Mouse (Mus musculus) heart, postnatal 0 days (tissue): ENCODE data around the gene Plxna1.

Experiments
- CTCF ChIP-seq: IDR thresholded peaks from 2 replicates; pipeline ENCODE4 v1.5.1; 2016; ENCODE audit warnings: antibody characterized with exemption, control low read depth, low read depth
- EP300 ChIP-seq: IDR thresholded peaks from 2 replicates; pipeline ENCODE4 v1.6.1; 2016; ENCODE audit warnings: antibody characterized with exemption, low read depth

DNA sequence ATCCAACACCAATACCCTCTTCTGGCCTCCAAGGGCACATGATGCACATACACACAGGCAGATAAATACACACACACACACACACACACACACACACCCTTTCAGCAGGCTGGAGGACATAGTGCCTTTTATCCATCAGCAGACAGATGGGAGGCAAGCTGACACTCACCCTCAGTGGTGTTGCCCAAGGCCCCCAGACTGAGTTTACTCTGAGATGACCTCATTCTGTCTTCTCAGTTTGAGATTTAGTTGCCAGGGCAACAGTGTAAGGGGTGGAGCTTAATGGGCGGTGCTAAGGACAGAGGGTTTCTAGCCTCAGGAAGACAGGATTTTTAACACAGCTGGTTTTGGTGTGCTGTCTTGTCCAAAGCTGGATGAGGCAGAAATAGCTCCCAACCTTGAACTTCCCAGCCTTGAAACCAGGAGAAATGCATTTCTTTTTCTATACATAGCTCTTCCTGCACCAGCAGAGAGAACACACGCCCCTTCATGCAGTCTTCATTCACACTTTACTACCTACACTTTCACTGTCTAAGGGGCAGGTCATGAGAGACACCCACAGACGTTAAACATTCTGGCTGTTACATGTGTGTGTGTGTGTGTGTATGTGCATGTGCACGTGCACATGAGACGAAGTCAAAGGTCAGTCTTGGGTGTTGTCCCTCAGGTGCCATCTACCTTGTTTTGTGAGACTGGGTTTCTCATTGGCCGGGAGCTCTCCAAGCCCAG is 75.6 kb downstream of the Plxna1 start:
- TF ChIP-seq CTCF (no peak), EP300 (no peak)
